Mouse (Mus musculus) layer of hippocampus, postnatal 10 days (tissue): ENCODE results near the gene Plxdc2. TPM values are rescaled to one million over a fixed set of nuclear protein-coding genes. Genes with fewer than 3 reads are reported as not detected.

ENCODE experiments used
- DNase-seq, 2 experiments: peaks; one replicate each; pipeline ENCODE4 v3.0.0; 2021; ENCODE audit warnings: low spot score in 2 of 2
- total RNA-seq, 2 experiments: library from RNA; stranded (reverse); gene quantifications; 2 replicates each; pipeline ENCODE4 v1.2.3; 2021

Plxdc2 gene
- total RNA-seq, 2 experiments from 2014 or later = 24.8 to 25.2 TPM

DNA sequence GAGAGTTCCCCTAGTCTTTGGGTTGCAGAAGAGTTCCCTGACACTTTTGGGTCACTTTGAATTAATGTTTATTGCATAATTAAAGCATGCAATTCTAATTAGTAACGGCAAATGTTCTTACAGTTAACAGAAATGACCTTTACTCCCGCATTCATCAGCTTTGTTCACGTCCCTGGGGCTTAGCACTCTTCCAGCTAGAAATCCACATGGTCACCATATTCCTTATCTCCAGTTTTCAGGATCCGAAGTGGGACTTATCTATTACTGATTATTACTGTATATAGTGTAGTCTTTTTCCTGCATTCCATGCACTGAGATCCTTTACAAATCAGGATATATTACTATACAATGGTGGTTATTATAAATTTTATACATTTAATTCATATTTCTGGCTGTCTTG, 203.2 kb downstream of the Plxdc2 start:
- DNase-seq = no peak

DNA sequence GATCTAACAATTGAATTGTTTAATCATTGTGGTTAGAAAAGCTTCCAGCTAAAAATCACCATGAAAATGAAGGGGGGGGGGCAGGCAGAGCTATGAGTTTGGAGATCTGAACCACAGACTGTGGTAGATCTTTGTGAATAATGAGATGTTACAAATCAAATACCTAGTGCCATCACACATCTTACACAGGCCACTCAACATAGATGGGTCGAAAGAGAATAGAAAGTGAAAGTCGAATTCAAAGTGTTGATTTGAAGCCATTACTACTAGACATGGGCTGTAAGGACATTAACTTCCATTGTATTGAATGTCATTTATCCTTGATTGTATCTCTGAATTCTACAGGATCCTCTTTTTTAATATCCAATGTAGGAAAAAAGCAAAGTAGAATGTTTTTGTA, 212.2 kb downstream of the Plxdc2 start:
- no peak for DNase-seq

DNA sequence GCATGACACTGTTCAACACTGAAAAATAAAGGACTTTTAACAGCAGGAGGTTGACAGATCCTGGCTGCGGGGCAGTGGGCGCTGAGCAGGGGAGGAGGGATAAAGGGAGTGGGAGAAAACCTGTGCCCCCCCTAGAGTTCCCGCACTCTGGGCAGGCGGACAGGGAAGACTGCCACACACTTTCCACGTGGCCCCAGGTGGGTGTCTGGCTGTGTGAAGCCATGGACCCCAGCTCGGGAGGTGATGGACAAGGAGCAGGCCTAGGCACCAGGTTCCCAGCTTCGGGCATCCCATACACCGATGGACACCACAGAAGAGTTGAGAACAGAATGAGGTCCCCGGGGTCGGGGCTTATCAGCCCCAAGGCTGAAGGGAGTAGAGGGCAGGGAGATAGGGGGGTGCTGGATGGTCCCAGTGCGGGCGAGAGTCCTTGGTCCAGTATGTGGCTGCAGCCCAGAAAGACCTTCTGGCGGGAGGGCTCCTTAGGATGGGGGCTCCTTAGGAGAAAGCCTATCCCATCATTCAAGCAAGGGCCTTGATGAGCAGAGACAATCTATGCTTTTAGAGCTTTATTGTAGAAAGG, 215.2 kb downstream of the Plxdc2 start:
- DNase-seq = no peak

DNA sequence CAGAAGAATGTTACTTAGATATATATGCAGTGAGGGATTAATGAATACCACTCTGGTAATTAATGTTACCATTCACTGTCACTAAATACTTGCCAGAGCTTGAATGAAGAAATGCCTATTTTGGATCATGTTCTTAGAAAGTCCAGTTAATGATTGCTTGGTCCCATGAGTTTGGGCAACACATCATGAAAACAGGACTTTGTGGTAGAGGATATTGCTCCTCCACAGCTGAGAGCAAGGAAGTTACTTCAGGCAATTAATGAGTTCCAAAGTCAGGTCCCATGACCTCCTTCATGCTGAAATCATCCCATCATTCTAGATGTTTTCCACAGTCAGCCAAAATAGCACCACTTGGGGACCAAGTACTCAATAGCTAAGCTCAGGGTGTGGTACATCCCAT, 220.5 kb downstream of the Plxdc2 start:
- no peak for DNase-seq

DNA sequence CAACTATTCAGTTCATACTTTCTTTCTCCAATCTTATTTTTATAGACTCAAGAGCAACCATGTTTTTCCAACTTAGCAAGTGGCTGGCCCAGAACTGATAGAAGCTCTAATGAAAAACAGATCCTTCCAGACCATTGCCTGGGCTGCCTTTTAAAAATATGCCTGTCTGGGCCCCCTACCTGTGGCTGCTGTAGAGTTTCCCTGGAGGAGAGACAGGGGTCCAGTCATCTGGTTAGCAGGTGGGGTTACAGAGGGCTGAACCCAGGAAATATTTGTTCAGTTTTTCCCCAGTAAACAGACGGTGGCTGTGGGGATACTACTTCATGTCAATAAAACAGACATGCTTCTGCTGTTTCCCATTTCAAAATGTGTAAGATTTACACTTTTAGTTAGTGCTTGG, 222.0 kb downstream of the Plxdc2 start:
- no peak for DNase-seq

DNA sequence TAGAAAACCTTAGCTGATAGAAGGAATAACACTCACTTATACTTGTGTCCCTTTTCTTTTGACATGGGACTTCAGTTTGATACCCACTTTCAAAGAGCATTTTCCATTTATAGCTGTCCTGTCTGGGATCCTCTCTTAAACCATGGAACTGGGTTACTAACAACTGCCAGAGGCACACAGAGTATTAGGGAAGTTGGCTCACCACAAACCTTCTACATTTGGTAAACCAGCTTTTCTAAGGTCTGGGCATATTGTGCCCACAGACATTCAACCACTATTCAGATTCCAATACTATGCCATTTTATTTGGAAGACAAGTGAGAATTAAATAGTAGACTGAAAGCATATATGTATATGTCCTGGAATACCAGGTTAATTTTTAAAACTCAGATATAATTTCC, 232.4 kb downstream of the Plxdc2 start:
- no peak for DNase-seq

DNA sequence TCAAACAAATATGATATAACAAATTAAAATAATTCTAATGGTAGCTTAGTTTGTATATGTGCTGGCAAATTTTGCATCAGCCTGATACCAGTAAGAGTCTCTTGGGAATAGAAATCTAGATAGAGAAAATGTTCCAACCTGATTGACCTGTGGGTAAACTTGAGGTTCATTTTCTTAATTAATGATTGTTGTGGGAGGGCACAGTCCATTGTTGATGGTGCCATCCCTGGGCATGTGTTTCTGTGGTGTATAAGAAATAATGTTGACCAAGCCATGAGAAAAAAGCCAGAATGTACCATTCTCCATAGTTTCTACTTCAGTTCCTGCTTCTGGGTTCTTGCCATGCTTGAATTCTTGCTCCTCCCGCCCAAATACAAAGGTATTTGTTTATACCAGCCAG, 239.3 kb downstream of the Plxdc2 start:
- no peak for DNase-seq

DNA sequence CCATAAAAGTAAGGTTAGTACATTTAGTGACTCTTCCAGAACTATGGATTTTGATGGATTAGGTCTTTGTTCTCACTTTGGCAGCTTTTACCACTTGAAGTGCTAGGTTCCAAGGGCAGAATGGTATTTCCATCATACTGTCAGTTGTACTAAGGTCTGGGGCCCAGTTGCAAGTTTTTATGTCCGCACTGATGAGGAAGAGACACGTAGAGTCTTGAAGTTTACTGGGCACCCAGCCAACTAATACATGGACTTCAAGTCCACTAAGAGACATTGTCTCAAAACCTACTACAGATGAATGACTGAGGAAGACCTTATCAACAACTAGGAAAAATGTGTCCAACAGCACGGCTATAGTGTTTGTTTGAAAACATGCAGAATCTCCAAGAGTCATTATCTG, 242.1 kb downstream of the Plxdc2 start:
- DNase-seq = no peak

DNA sequence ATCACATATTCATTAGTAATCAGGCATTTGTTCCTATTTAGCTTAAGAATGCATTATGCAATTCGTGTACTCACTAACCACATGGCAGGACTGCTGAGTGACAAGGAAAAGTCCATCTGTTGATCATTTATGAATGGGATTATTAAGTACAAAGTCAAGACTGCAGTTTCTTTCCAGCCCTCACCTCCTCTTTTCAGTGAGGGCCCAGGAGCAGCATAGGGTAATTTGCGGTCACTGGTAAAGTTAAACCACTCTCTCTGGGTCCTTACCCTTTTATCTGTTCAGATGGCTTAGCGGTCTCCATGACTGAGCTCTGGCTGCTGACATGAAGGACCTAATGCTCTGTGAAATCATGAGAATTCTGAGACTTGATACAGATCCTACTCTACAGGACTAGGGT, 248.2 kb downstream of the Plxdc2 start:
- no peak for DNase-seq

DNA sequence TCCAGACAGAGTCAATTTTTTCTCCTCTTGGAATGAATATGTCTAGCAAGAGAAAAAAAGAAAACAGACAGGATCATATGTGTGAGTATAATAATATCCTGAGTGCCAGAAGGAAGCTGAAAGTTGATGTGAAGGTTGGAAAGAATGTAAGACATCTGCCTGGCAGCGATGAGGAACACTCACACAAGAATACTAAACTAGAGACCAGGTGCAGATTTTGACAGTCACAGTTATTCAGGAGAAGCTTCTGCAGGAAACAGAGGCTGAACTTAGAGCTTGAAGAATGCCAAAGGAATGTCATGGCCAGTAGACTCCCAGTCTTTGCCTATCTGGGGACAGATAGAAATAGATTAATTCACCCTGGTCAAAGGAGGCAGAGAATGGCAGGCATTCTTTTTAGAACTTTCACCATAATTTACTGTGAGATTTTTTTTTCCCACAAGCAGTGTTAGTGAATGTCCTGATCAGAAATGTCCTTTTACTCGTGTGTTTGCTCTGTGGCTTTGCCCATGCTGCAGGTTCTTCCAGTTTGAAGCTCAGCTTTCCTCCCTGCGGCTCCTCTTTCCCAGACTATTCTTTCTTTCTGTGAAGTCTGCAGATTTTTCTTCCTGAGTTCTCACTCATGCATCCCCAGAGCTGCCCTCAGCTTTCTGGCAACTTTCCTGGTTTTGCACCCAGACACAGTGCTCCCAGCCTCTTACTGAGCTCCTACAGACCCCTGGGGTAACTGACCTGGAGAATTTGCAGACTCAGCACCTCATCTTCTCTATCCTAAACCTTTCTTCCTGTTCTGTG, 251.9 kb downstream of the Plxdc2 start:
- no peak for DNase-seq

DNA sequence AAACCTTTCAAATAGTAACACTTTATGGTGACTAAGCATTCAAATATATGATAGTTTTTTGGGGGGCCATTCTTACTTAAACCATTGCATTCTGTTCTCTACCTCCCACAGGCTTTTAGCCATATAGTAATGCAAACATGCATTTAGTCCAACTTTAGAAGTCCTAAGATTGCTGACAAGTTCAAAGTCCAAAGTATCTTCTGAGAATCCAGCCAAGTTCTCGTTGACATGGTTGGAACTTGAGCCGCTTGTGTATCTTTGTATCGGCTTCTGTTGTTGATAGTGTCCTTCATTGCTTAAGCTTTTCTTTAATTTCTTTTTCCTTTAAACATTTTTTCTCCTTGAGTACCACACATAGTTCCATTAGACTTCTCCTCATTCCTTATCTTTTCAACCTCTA, 286.0 kb downstream of the Plxdc2 start:
- no peak for DNase-seq

DNA sequence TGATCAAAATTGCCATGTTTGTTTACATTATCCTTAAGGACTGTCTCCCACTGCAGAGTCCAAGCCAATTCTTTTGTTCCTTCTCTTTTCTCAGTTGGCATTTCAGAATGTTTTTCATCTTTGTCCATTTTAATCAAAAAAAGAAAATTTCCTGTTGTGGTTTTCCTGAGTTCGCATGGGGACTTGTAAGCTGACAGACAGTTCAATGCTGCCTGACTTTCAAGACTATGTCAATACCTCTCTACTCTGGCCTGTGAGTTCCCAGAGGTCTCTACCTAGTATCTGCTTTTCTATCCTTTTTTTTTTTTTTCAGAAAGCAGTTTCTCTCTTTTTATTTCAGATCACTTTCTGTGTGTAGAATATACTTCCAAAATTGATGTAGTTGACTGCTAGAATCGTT, 295.6 kb downstream of the Plxdc2 start:
- no peak for DNase-seq

DNA sequence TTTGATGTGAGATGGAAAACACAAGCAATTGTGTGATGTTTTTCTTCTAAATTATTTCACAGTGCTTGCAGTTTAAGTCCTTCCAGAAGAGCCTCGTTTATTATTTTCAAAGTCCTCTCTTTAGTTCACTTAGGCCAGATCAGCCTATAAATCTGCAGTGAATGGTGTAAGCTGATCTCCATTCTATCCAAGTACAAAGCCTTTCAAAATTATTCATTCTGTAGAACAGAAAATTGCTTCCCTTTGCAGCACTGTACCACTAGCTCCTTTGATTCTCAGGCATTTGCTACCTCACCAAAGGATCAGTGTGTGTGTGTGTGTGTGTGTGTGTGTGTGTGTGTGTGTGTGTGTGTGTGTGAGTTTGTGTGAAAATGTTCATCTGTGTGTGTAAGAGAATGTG, 308.4 kb downstream of the Plxdc2 start:
- no peak for DNase-seq

DNA sequence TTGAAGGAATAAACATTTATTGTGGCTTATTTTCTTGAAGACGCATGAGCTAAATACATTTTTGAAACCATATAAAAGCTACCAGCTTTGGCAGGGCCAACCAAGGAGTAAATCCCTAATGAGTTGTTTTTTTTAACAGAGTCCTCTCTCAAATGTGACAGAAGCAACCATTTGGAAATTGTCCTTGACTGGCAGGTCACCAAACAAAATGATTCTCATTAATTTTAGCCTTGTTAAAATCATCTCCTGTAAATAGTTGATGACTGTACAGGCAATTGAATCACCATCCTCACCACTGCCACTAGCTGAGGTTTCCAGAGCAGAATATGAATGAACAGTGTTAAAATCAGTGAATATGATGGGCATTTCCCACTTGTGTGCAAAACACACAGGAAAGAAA, 312.3 kb downstream of the Plxdc2 start:
- peak; percentile 22 to 40 for DNase-seq

DNA sequence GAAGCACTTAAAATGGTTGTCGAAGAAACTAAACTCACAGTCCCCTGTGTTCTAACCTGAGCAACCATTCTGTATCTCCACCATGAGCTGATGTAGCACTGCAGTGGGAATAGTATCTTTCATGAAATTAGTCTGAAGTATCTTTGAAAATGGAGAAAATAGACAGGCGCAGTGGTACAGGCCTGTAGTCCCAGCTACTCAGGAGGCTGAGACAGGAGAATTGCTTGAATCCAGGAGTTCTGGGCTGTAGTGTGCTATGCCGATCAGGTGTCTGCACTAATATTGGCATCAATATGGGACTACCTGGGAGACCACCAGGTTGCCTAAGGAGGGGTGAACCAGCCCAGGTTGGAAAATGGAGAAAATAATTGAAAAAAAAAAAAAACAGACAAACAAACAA, 326.8 kb downstream of the Plxdc2 start:
- no peak for DNase-seq

DNA sequence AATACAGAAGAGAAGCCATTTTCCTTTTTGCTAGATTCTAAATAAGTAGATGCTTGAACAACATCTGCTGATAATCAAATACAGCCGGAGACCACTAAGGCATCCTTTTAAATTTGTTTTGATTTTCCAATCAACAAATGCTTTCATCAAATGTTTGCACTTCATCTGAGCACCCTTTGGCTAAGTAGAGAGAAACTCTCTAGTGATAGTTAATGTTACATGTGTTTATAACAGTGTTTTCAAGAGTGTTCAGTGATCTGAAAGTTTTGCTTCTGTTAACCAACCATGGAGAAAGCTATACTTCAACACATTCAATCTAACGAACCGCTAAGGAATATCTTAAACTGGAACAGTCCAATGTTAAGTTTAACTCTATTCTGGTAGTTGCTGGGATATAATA, 327.6 kb downstream of the Plxdc2 start:
- no peak for DNase-seq

DNA sequence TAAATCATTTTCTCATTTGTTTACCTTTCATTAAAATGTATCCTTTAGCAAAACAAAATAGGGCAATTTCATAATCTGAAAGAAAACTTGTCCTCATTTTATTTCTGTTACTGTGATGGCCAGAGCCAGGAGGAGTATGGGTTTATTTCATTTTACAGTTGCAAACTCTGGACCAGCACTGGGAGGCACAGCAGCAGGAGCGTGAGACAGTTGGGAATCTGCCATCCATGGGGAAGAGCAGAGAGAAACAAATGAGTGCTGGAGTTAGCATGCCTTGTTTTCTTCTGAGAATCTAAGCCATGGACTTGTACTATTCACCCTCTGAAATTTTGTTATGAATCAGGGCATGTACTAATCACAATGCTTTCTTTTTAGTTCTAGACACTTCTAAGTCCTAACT, 328.4 kb downstream of the Plxdc2 start:
- DNase-seq = no peak

DNA sequence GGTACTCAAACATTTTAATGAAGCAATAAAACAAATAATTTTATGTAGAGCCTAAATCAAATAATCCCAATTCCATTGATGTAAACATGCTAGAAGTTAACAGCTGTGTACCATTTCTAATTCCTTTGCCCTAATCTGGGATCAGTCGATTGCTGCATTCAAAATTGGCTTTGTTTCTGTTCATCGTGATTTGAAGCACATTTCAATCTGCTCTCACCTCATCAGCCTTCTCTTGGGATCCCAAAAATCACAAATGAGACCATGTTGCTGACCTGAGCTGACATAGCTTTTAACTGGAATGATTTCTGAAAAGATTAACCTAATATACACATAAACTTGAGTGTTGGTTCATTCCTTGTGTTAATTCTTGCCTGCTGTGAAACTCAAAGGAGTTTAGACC, 340.3 kb downstream of the Plxdc2 start:
- DNase-seq = no peak

DNA sequence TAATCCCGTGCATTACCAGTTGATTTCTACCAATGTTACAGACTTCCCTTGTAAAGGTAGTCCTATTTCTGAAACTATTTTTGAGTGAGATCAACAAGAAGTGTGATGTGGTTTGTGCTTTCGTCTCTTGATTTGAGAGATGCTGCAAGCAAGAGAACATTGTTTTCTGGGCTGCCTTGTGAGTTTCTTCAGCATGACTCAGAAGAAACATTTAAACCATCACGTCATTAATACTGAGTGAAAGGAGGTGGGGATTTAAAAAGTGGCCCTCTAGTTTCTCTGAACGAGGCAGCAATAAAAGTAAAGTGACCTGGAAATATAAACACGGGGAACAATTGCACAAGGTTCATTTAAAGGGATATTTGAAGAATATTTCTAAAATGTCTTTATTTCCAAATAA, 341.1 kb downstream of the Plxdc2 start:
- no peak for DNase-seq

DNA sequence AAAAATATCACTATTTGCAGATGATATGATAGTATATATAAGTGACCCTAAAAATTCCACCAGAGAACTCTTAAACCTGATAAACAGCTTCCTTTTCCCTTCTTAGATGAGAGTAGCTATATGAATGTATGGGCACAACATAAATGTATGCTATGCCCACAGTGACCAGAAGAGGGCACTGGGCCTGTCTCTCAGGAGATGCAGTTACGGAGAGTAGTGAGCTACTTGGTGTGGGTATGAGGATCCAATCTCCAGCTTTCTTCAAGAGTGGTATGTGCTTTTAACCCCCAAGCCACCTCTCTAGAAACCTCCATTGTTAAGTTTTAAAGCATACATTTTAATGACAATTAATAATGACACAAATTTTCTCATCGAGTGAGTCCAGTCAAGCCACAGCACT, 350.1 kb downstream of the Plxdc2 start:
- no peak for DNase-seq

DNA sequence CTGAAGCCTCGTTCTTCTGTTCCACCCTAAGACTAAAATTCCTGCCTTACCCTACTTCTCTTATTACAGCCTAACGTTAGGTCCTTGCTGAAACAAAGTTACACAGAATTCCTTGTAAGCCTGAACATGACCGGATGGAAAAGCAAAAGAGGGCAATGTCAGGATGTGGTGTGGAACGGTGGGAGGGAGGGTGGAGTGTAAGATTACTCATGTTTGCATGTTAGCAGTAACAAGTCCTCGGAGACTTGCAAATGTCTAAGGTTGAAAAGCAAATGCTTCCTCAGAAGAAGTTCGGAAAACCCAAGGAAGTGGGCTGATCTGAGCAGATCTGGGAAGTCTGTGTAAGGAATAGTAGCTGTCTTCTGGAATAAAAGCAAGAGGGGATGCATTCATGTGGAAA, 353.8 kb downstream of the Plxdc2 start:
- no peak for DNase-seq

DNA sequence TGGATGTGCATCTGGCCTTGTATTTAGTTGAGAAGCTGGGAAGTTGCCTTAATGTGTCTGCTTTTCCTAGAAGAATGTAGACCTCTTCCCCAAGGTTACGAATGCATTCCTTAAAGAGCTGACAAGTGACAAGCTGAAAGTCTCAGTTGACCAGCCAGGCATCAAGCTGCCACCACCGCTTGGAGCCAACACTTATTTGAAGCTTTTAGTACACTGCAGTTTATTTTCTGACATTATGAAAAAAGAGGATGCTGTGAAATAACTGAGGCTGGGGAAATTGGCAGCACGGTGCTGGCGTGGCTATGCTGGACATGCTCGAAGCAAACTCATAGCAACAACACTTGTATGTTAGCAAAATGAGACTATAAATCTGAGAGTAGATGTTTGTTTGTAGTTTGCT, 374.9 kb downstream of the Plxdc2 start:
- no peak for DNase-seq

DNA sequence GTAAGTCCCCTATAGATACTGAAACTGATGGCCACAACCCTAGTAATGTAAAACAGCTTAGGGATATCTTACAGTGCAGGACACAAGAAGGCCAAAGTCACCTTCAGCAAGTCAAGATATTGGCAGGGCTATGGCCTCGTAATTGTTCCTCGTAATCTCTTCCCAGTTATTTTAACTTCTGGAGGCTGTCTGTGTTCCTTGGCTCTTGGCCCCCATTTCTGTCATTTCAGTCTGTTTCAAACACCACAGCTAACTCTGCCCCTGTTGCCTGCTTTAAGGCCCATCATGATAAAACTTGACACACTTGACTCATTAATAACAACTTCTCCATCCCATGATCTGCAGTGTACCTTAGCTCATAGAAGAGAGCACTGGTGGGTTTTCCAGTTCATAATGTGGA, 378.3 kb downstream of the Plxdc2 start:
- no peak for DNase-seq
